Mouse (Mus musculus): ENCODE data around the gene Zic2. TPM values are rescaled to one million over a fixed set of nuclear protein-coding genes. Genes with fewer than 3 reads are reported as not detected.

Gene Zic2
- total and polyA plus RNA-seq, 3 experiments: 0.13 TPM; not detected in 2

DNA sequence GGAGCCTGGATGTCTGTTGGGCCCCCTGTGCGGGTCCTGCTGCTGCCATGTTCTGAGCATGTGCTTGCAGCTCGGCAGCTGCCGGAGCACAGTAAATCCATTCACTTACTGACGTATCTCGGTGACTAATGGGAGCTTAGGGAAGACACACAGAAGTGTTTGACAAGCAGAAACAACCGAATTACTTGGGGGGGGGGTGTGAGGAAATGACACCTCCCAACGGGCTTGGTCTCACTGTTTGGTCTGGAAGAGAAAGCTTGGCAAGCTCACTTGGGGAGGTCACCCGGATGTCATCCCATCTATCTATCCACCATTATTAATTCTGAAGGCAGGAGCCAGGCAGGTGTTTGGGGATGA lies 48.1 kb upstream of the Zic2 start:
- Histone ChIP-seq H3K27me3 (replicated peaks) (peaks cover 2% of the 10 kb centered on the region), H3K4me1 (ENCODE audit: control insufficient read depth in 1 of 2, insufficient read depth in 2 of 2) (0 out of 4 replicates have a peak, but pooled peaks cover 0 to 2% of the 10 kb centered on the region in 2 experiments), H3K9ac (ENCODE audit: insufficient read depth, low read depth) (no peak overlapping the region), H3K9me3 (replicated peaks; ENCODE audit: low read length) (no peaks in the 10 kb centered on the region), H3K4me3 (replicated peaks in 1 of 3; ENCODE audit: low read depth in 2 of 3, low read length in 2 of 3, poor library complexity in 1 of 3) (no peak overlapping the region), H3K79me2 (replicated peaks; ENCODE audit: control insufficient read depth, extremely low read depth, insufficient read depth, poor library complexity, severe bottlenecking) (no peaks in the 10 kb centered on the region), H3K36me3 (replicated peaks in 1 of 2; ENCODE audit: control insufficient read depth in 1 of 2, insufficient read depth in 1 of 2, low read length in 1 of 2) (no peaks in the 10 kb centered on the region), H3K4me2 (ENCODE audit: insufficient read depth, low read depth, poor library complexity, severe bottlenecking) (no peak overlapping the region), H3K27ac (ENCODE audit: insufficient read depth, low read depth) (no peak overlapping the region)
- TF ChIP-seq ZKSCAN1 (IDR thresholded peaks at IDR 0.05; ENCODE audit: borderline replicate concordance, low read depth, low read length) (no peak), MYC (IDR thresholded peaks at IDR 0.05; ENCODE audit: low read depth, low read length) (no peak), ELF1 (IDR thresholded peaks at IDR 0.05; ENCODE audit: low read depth, low read length) (no peak), MAX (IDR thresholded peaks at IDR 0.05; ENCODE audit: low read length) (no peak), MXI1 (IDR thresholded peaks at IDR 0.05; ENCODE audit: low read depth, low read length) (no peak), RAD21 (IDR thresholded peaks at IDR 0.05; ENCODE audit: low read depth, low read length) (no peak), NRF1 (IDR thresholded peaks at IDR 0.05; ENCODE audit: low read depth, low read length) (no peak), MEF2A (IDR thresholded peaks at IDR 0.05; ENCODE audit: borderline replicate concordance, low read depth, low read length) (no peak), ZNF384 (IDR thresholded peaks at IDR 0.05; ENCODE audit: low read depth, low read length) (no peak)
- dilution Hi-C loops (cut with MboI; ENCODE audit: extremely low pct_ligation_motif_present, extremely low pct_unique_long_range_greater_than_20kb, low sequenced_read_pairs) (no loop called here), in situ Hi-C loops (cut with MboI; ENCODE audit: low pct_ligation_motif_present, low pct_unique_long_range_greater_than_20kb, low sequenced_read_pairs) (no loop called here)
- DNase-seq (ENCODE audit: extremely low read depth): no peak

- H3K4me3 ChIP-seq (replicated peaks in 1 of 3; ENCODE audit: low read depth in 2 of 3, low read length in 2 of 3, poor library complexity in 1 of 3): no peak overlapping the region
- H3K27me3 ChIP-seq (replicated peaks): peaks cover 2% of the 10 kb centered on the region
- H3K9me3 ChIP-seq (replicated peaks; ENCODE audit: low read length): no peaks in the 10 kb centered on the region
- in situ Hi-C loops (cut with MboI; ENCODE audit: low pct_ligation_motif_present, low pct_unique_long_range_greater_than_20kb, low sequenced_read_pairs) (no loop called here), dilution Hi-C loops (cut with MboI; ENCODE audit: extremely low pct_ligation_motif_present, extremely low pct_unique_long_range_greater_than_20kb, low sequenced_read_pairs) (no loop called here)
- no peaks in the 10 kb centered on the region for H3K36me3 ChIP-seq (replicated peaks in 1 of 2; ENCODE audit: control insufficient read depth in 1 of 2, insufficient read depth in 1 of 2, low read length in 1 of 2)
- no peak overlapping the region for H3K4me2 ChIP-seq (ENCODE audit: insufficient read depth, low read depth, poor library complexity, severe bottlenecking)
- H3K27ac ChIP-seq (ENCODE audit: insufficient read depth, low read depth): no peak overlapping the region
- H3K9ac ChIP-seq (ENCODE audit: insufficient read depth, low read depth): no peak overlapping the region
- no peaks in the 10 kb centered on the region for H3K79me2 ChIP-seq (replicated peaks; ENCODE audit: control insufficient read depth, extremely low read depth, insufficient read depth, poor library complexity, severe bottlenecking)
- DNase-seq (ENCODE audit: extremely low read depth): no peak
- TF ChIP-seq ZKSCAN1 (IDR thresholded peaks at IDR 0.05; ENCODE audit: borderline replicate concordance, low read depth, low read length): no peak
- no peak for TF ChIP-seq TCF12 (IDR thresholded peaks at IDR 0.05; ENCODE audit: low read depth, low read length)
- TF ChIP-seq POLR2AphosphoS2 (IDR thresholded peaks at IDR 0.05; ENCODE audit: low read depth, low read length): no peak
- no peak for TF ChIP-seq EP300 (IDR thresholded peaks at IDR 0.05; ENCODE audit: low read length)
- no peak for TF ChIP-seq NRF1 (IDR thresholded peaks at IDR 0.05; ENCODE audit: low read depth, low read length)
- no peak for TF ChIP-seq ETS1 (conservative IDR thresholded peaks at IDR 0.05; ENCODE audit: low read depth, low read length)
- no peak for TF ChIP-seq NELFE (IDR thresholded peaks at IDR 0.05; ENCODE audit: low read depth, low read length)
- TF ChIP-seq SIN3A (IDR thresholded peaks at IDR 0.05; ENCODE audit: low read length): no peak
- TF ChIP-seq IRF4 (IDR thresholded peaks at IDR 0.05; ENCODE audit: low read depth, low read length): no peak
- no peak for TF ChIP-seq POLR2A (IDR thresholded peaks at IDR 0.05; ENCODE audit: low read depth, low read length)
- TF ChIP-seq SMC3 (IDR thresholded peaks at IDR 0.05; ENCODE audit: low read depth, low read length): no peak
- no peak for TF ChIP-seq JUN (IDR thresholded peaks at IDR 0.05; ENCODE audit: insufficient read depth, low read depth, low read length)
- TF ChIP-seq GABPA (IDR thresholded peaks at IDR 0.05; ENCODE audit: insufficient replicate concordance, low read depth, low read length): no peak
- H3K4me1 ChIP-seq (ENCODE audit: control insufficient read depth in 1 of 2, insufficient read depth in 2 of 2): 0 out of 4 replicates have a peak, but pooled peaks cover 2 to 4% of the 10 kb centered on the region in 2 experiments
Observed at GRCm38 (mm10) chr14:122427654-122428053, 47.6 kb upstream of the Zic2 start.
